Mouse (Mus musculus) hindbrain, embryonic 10.5 days (tissue): ENCODE results near the gene Glrx5. TPM values are rescaled to one million over a fixed set of nuclear protein-coding genes. Genes with fewer than 3 reads are reported as not detected.

Experiments
- DNase-seq: peaks from one replicate; pipeline ENCODE4 v3.0.0-alpha.2; 2017; ENCODE audit warnings: low spot score
- H3K27ac ChIP-seq: fragments of 300-500 bp; sonication (generic); 2 replicates; pipeline ENCODE4 v1.5.1; 2016; ENCODE audit warnings: mild to moderate bottlenecking, moderate library complexity
- H3K27me3 ChIP-seq: fragments of 300-500 bp; sonication (generic); 2 replicates; pipeline ENCODE4 v1.6.1; 2016; ENCODE audit warnings: mild to moderate bottlenecking; ENCODE audit not compliant: poor library complexity, insufficient read depth, severe bottlenecking
- H3K36me3 ChIP-seq: fragments of 300-500 bp; sonication (generic); 2 replicates; pipeline ENCODE4 v1.6.1; 2016; ENCODE audit warnings: mild to moderate bottlenecking, moderate library complexity
- H3K4me1 ChIP-seq: fragments of 300-500 bp; sonication (generic); replicated peaks from 2 replicates; pipeline ENCODE4 v1.6.1; 2016; ENCODE audit warnings: mild to moderate bottlenecking
- H3K4me3 ChIP-seq: fragments of 300-500 bp; sonication (generic); 2 replicates; pipeline ENCODE4 v1.5.1; 2016; ENCODE audit warnings: mild to moderate bottlenecking, moderate library complexity
- H3K9me3 ChIP-seq: fragments of 300-500 bp; sonication (generic); 2 replicates; pipeline ENCODE4 v1.6.1; 2016; ENCODE audit warnings: mild to moderate bottlenecking, moderate library complexity
- WGBS: fragments of 180-500 bp; shearing (Covaris S2); methylation state at CpG from one replicate; pipeline ENCODE4 v1.1.7; 2016; 5-methylcytosine and 5-hydroxymethylcytosine counted together
- polyA plus RNA-seq: library from polyadenylated mRNA; unstranded; fragments of >200 nt; fragmentation: Nextera tagmentation; extraction: Ambion mirVana; gene quantifications from 2 replicates; pipeline ENCODE4 v1.2.1, GENCODE M21; 2016

The Glrx5 gene
- polyA plus RNA-seq, 1 experiment from 2014 or later, result 230 TPM

DNA sequence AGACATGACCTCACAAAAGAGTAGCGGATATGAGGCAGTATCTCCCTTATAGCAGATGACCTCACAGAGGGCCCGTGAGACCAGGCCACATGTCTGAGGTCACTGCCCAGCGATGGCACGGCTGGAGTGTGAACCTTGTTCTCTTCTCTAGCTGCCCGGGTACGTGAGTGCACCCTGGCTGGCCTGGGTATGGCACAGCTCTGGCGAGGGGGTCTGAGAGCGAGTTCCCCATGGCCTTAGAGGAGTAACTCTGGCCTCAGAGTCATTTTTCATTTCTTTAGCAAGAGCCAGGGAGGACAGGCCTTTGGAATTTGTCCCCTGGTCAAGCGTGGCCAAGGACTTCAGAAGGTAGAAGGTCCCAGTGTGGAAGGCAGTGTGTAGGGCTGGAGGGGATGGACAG lies 12.3 kb downstream of the Glrx5 start:
- Histone ChIP-seq H3K27me3 (no peaks in the 10 kb centered on the region), H3K9me3 (peaks cover 14% of the 10 kb centered on the region; the same call in 1 of the 2 replicates), H3K36me3 (peaks cover 52% of the 10 kb centered on the region), H3K27ac (no peak overlapping the region), H3K4me1 (peaks cover 8% of the 10 kb centered on the region; the same call in 1 of the 2 replicates), H3K4me3 (no peak overlapping the region)
- WGBS, result 90% methylated on average over 9 of the region's 9 CpGs
- DNase-seq, result no peak

DNA sequence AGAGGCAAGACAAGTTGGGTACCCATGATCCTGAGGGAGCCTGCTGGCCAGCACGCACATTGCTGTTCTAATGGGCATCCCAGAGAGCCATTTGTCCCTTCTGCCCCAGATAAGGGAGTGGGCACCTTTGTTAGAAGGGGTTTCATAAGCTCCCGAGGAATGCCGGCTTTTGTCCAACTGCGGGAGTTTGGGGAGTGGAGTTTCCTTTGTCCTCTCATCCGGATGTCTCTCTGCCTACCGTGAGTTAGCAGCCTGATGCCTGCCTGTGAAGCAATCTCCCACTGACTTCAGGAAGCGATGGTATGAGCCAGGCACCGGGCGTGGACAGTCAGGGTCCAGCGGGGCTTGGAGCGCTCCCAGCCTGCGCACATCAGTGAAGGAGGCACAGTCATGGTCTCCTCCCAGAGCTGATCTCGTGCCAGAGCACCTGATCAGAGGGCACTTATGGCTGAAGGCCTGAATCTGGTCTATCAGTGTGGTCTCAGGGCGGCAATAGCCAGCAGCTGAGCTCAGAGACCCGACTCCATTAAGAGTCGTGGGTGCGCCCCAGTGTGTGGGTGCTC lies 15.9 kb downstream of the Glrx5 start:
- no peak for DNase-seq
- Histone ChIP-seq H3K27ac (no peak overlapping the region), H3K36me3 (peaks cover 16% of the 10 kb centered on the region), H3K4me3 (no peak overlapping the region), H3K9me3 (peaks cover 14% of the 10 kb centered on the region; the same call in 1 of the 2 replicates), H3K4me1 (peaks cover 6% of the 10 kb centered on the region; the same call in 1 of the 2 replicates), H3K27me3 (no peaks in the 10 kb centered on the region)
- WGBS, result 72% methylated on average over 17 of the region's 17 CpGs

DNA sequence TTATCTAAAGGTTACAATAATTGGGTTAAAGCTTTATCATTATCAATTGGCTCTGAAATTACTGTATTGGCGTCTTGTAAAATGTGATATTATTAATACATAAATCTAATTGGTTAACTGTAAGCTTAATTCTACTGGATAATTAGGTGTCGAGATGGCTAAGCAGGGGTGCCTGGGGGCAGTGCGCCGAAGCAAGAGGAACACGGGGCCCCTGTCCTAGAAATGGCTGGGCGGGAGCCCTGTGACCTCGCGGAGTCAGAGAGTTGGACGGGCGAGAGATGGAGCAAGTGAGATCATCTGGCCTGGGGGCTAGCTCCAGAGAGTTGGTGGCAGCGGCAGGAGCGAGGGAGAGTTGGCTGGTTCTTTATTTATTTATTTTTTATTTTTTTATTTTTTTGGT lies 17.3 kb downstream of the Glrx5 start:
- Histone ChIP-seq H3K4me3 (no peak overlapping the region), H3K9me3 (peaks cover 14% of the 10 kb centered on the region; the same call in 1 of the 2 replicates), H3K4me1 (peaks cover 6% of the 10 kb centered on the region; the same call in 1 of the 2 replicates), H3K27me3 (no peaks in the 10 kb centered on the region), H3K36me3 (peaks cover 9% of the 10 kb centered on the region; the same call in 1 of the 2 replicates), H3K27ac (no peak overlapping the region)
- 80% methylated on average over 12 of the region's 12 CpGs for WGBS
- DNase-seq, result no peak

DNA sequence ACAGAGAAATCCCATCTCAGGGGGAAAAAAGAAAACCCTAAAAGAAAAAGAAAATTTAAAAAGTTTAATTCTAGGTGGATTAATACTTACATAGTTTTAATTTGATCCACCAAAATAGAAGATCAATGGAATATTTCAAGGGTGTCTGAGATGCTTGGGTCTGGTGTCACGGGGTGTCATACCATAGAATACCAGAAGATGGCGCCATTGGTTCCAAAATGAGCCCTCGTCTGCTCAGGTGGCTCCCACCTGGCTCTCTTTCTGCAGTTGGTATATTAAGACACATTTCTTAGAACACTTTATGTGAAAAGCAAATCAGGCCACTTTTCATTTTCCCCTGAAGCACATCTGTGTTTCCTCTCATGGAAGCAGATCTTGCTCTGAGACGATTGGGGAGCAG lies 18.4 kb downstream of the Glrx5 start:
- H3K36me3 ChIP-seq, result peaks cover 9% of the 10 kb centered on the region; the same call in 1 of the 2 replicates
- H3K4me1 ChIP-seq, result peaks cover 6% of the 10 kb centered on the region; the same call in 1 of the 2 replicates
- WGBS, result 19% methylated on average over 4 of the region's 4 CpGs
- H3K9me3 ChIP-seq, result peaks cover 12% of the 10 kb centered on the region; the same call in 1 of the 2 replicates
- no peak overlapping the region for H3K27ac ChIP-seq
- peak; percentile 58 for DNase-seq
- no peak overlapping the region for H3K4me3 ChIP-seq
- no peaks in the 10 kb centered on the region for H3K27me3 ChIP-seq

DNA sequence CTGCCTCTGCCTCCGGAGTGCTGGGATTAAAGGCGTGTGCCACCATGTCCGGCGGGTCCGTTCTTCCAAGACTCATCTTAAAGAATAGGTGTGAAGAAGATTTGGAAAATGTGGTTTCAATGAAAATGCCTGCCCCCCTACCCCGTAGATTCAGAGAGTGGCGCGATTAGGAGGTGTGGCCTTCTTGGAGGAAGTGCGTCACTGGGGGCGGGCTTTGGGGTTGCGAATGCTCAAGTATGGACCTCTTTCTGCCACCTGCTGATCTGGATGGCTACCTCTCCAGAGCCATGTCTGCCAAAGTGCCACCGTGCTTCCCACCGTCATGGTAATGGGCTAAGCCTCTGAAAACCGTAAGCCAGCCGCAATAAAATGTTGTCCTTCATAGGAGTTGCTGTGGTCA lies 21.6 kb downstream of the Glrx5 start:
- Histone ChIP-seq H3K9me3 (no peaks in the 10 kb centered on the region), H3K27ac (no peak overlapping the region), H3K4me3 (no peak overlapping the region), H3K4me1 (no peaks in the 10 kb centered on the region), H3K36me3 (no peaks in the 10 kb centered on the region), H3K27me3 (no peaks in the 10 kb centered on the region)
- WGBS, result 95% methylated on average over 15 of the region's 15 CpGs
- DNase-seq, result no peak

DNA sequence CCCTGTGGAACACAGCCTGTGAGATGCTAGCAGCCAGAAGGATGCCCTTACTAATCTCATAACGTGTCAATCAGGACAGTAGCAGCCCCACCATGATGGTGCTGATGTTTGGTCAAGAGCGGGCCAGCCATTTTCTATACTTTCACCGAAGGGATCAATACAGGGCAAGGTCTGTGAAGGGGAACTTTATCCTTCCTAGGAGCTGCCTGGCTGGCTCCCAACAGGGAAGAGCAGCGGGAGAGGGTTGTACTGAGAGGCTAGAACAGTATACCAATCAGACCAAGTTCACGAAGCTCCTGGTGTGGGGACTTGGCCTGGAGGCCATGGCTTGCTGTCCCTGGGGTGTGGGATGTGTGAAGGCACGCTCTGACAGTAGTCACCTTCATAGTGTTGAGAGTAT lies 22.8 kb downstream of the Glrx5 start:
- Histone ChIP-seq H3K9me3 (no peaks in the 10 kb centered on the region), H3K36me3 (no peaks in the 10 kb centered on the region), H3K27me3 (no peaks in the 10 kb centered on the region), H3K27ac (no peak overlapping the region), H3K4me1 (no peaks in the 10 kb centered on the region), H3K4me3 (no peak overlapping the region)
- DNase-seq, result no peak
- 86% methylated on average over 6 of the region's 6 CpGs for WGBS

- Histone ChIP-seq H3K36me3 (no peaks in the 10 kb centered on the region), H3K27me3 (no peaks in the 10 kb centered on the region), H3K9me3 (no peaks in the 10 kb centered on the region), H3K4me1 (peaks cover 5% of the 10 kb centered on the region; the same call in 1 of the 2 replicates), H3K27ac (no peak overlapping the region), H3K4me3 (no peak overlapping the region)
- DNase-seq, result no peak
- WGBS, result 85% methylated on average over 2 of the region's 2 CpGs
These were observed 27.5 kb downstream of the Glrx5 start for GRCm38 (mm10) chr12:105060006-105060405.

DNA sequence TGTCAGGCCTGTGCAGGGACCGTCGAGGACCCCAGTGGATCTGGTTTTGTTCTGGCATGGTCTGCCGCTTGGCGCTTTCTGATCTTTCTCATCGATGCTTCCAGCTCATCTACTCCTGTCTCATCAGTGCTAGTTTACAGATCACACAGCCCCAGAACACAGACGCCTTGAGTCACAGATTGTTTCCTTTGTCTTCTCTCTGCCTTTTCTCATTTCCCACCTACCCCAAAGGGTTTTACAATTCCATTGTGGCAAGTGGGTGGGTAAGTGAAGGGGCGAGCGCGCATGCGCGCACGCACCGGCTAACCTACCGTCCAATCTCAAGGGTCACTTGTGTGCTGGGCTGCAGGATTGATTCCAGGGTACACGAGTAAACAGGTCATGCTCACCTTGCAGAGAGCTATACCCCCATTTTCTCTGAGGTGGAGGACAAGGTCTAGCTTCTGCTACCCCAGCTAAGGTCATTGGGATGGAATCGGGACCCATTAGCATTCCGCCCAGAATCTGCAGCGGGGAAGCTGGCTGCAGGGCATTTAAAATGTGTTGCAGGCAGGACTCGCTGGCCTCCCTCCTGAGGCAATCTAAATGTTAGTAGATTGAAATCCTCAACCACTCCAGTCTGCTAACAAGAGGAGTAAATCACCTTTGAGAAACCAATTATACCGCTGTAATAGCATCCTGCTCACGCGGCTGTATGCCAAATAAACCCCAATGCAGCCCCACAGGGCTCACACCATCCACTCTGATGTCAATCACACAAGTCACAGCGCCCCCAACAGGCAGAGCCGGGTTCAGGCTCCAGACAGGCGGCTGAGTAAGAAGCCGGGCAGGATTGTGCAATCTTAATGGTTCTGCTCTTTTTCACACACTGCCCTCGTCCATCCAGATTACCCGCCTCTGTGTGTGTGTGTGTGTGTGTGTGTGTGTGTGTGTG lies 31.0 kb downstream of the Glrx5 start:
- H3K4me3 ChIP-seq, result no peak overlapping the region
- H3K4me1 ChIP-seq, result peaks cover 10% of the 10 kb centered on the region; the same call in 1 of the 2 replicates
- H3K9me3 ChIP-seq, result no peaks in the 10 kb centered on the region
- no peak for DNase-seq
- no peaks in the 10 kb centered on the region for H3K27me3 ChIP-seq
- no peak overlapping the region for H3K27ac ChIP-seq
- no peaks in the 10 kb centered on the region for H3K36me3 ChIP-seq
- 52% methylated on average over 28 of the region's 28 CpGs for WGBS

GRCm38 (mm10) chr12:105064168-105064567 lies 31.7 kb downstream of the Glrx5 start:
- 80% methylated on average over 4 of the region's 4 CpGs for WGBS
- Histone ChIP-seq H3K27me3 (no peaks in the 10 kb centered on the region), H3K4me3 (no peak overlapping the region), H3K4me1 (peaks cover 10% of the 10 kb centered on the region; the same call in 1 of the 2 replicates), H3K36me3 (no peaks in the 10 kb centered on the region), H3K9me3 (no peaks in the 10 kb centered on the region), H3K27ac (no peak overlapping the region)
- no peak for DNase-seq

- no peaks in the 10 kb centered on the region for H3K27me3 ChIP-seq
- WGBS, result 87% methylated on average over 7 of the region's 7 CpGs
- H3K4me3 ChIP-seq, result no peak overlapping the region
- DNase-seq, result no peak
- no peaks in the 10 kb centered on the region for H3K9me3 ChIP-seq
- H3K27ac ChIP-seq, result no peak overlapping the region
- no peaks in the 10 kb centered on the region for H3K36me3 ChIP-seq
- peaks cover 10% of the 10 kb centered on the region; the same call in 1 of the 2 replicates for H3K4me1 ChIP-seq
These were observed 32.6 kb downstream of the Glrx5 start for GRCm38 (mm10) chr12:105065119-105065518.

GRCm38 (mm10) chr12:105066523-105066922 lies 34.0 kb downstream of the Glrx5 start:
- no peak for DNase-seq
- H3K9me3 ChIP-seq, result no peaks in the 10 kb centered on the region
- no peaks in the 10 kb centered on the region for H3K36me3 ChIP-seq
- no peak overlapping the region for H3K4me3 ChIP-seq
- no peaks in the 10 kb centered on the region for H3K27me3 ChIP-seq
- no peak overlapping the region for H3K27ac ChIP-seq
- peaks cover 10% of the 10 kb centered on the region; the same call in 1 of the 2 replicates for H3K4me1 ChIP-seq
- WGBS, result 73% methylated on average over 10 of the region's 10 CpGs

GRCm38 (mm10) chr12:105068911-105069310 lies 36.4 kb downstream of the Glrx5 start:
- WGBS, result 82% methylated on average over 5 of the region's 5 CpGs

DNA sequence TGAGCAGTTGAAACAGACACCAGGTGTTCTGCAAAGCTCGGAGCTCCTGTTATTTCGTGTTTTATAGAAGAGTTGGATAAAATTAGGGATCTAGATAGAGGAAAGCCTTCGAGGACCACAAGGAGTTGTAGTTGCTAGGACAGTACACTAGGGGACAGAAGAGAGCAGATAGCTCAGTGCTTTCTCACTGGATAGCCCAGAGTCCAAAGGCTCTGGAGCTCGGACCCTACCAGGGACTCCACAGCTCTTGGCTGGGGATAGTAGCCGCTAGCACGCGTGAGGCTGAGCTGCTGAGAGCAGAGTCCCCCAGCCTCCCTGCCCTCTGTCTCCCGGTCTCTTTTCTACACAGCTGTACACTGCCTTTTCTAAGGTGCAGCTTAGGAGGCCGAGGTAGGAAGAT lies 41.2 kb downstream of the Glrx5 start:
- H3K4me1 ChIP-seq, result peaks cover 12% of the 10 kb centered on the region
- H3K4me3 ChIP-seq, result no peak overlapping the region
- DNase-seq, result no peak
- no peak overlapping the region for H3K27ac ChIP-seq
- peaks cover 3% of the 10 kb centered on the region; the same call in 1 of the 2 replicates for H3K27me3 ChIP-seq
- H3K9me3 ChIP-seq, result no peaks in the 10 kb centered on the region
- 43% methylated on average over 9 of the region's 9 CpGs for WGBS
- H3K36me3 ChIP-seq, result no peaks in the 10 kb centered on the region

More at GRCm38 (mm10) chr12:105068911-105069310, 36.4 kb downstream of the Glrx5 start:
- no peaks in the 10 kb centered on the region for H3K9me3 ChIP-seq
- H3K4me1 ChIP-seq, result 0 out of 2 replicates have a peak, but pooled peaks cover 6% of the 10 kb centered on the region
- H3K36me3 ChIP-seq, result no peaks in the 10 kb centered on the region
- H3K27ac ChIP-seq, result no peak overlapping the region
- no peak for DNase-seq
- no peaks in the 10 kb centered on the region for H3K27me3 ChIP-seq
- H3K4me3 ChIP-seq, result no peak overlapping the region
